Mouse (Mus musculus): Measurements from ENCODE around the gene Ccdc57.

Ccdc57 gene

DNA sequence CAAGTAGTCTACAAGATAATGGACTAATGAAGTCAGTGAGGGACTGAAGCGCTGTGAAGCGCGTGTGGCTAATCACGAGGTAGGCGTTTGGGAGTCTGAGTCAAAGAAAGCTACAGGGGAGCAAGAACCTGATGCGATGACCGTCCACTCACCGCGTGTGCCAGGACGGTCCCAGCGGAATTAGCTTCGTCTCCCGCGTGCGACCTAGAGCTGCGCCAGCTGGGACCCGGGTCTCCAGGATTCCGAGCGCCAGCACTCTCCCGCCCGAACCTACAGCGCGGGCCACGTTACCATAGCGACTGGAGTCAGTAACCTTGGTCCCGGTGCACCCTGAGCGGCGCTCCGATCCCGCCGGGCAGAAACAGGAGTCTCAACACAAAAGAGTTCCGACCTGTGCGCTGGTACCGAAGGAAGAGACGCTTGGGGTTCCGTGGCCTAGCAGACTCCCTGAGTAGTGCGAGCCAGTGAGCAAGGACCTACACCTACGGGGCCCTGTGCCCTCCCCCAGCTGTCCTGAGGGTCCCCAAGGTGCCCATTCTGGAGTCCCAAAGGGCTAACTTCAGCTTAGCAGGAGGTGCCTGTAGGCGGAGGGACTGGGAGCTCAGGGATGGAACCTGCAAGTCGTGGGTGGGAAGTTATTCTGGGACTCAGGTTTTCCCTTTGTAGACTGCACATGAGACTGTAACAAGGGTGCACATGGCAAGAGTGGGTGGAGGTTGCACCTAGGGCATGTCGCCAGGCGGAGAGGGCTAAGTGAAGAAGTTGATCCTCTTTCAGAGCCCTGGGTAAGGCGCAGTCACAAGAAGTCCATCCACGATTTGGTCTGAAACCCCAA lies at the start of gene Ccdc57:
Gene Ccdc57, minus strand, starts transcription at position 309 of the 835 bp plus-strand sequence.
- peak; percentile 83 for DNase-seq (ENCODE audit: low spot score)

DNA sequence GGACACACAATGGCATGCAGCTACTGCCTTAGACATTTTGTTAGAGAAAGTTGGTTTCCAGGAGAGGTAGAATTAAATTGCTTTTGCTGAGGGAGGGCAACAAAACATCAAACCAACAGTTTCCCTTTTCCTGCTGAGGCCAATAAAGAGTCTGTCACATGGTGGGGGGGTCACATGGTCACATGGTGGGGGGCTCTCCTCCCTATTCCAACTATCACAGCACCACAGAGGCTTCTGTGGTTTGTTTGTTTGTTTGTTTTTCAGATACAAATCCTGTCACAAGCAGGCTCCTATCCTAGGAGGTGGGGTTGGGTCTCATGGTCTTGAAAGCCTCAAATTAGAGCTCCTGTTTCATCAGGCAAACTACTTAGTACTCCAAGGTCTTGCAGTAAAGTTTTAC lies 49.8 kb upstream of the Ccdc57 start:
- no peak for DNase-seq (ENCODE audit: low spot score)

DNA sequence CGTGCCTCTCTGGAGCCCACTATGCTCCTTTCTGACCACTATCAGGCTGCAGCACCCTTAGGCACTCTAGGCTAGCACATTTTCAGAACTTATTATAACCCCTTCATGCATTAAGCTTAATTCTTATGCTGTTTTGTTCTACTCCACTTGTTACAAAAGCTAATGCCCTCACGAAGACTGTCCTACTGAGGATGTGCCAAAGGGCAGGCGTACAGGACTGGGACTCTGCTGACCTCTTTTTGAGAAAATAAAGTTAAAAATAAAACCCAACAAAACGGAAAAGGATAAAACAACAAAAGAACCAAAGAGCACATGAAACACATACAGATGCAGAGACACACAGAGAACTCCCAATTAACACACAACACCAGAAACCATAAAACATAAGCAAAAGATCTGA lies 49.0 kb upstream of the Ccdc57 start:
- no peak for DNase-seq (ENCODE audit: low spot score)

DNA sequence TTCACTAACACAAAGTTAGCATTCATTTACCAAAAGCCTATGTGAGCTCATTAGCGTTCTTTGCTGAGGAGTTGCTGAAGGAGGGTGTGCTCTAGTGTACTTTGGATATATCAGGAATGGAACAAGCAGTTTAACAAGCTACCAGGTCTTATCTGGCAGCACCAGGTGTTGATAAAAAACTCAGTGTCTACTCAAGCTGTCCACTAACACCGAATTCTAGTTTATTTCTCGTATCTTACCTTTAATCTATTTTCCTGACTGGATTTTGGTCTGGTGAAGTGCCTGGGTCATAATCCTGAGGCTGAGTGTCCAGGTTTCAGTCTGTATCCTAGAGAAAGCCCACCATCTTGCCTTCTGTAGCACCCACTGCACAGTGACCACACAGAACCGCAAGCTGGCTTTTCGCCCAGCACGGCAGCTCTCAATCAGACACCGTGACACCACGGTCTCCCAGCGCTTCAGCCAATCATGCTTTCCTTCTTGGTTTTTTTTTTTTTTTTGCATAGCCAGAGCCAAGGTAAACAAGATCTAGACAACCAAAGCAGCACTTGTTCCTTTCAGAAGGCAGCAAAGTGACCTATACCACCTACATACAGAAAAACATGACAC lies 47.9 kb upstream of the Ccdc57 start:
- peak; percentile 59 for DNase-seq (ENCODE audit: low spot score)

DNA sequence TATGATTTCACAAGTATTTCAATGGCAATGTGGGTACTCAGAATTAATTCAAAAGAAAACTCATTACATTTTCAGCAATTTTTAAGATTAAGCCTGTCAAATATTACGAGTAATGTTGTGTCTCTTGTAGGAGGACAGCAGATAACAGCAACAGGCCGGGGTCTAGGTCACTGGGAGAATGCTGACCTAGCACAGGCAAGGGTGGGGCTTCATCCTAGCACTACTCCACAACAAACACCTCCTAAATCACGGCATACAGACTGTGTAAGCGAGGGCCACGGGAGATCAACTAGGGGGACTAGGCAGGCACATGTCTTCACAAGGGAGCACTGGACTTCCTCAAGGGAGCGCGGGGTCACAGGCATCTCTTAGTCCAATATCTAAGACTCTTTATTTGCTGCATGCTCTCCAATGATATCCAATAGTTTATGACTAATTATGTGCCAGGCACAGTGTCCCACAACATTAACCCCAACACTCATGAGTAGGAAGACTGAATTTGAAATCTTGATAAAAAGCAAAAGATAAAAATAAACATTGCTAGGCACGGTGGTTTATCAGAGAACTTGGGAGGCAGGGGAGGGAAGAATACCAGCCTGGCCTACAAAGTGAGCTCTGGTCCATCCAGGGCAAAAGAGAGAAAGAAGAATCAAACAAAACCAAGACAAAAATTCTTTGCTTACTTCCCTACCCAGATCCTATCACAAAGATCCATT lies 47.2 kb upstream of the Ccdc57 start:
- DNase-seq (ENCODE audit: low spot score), result no peak

DNA sequence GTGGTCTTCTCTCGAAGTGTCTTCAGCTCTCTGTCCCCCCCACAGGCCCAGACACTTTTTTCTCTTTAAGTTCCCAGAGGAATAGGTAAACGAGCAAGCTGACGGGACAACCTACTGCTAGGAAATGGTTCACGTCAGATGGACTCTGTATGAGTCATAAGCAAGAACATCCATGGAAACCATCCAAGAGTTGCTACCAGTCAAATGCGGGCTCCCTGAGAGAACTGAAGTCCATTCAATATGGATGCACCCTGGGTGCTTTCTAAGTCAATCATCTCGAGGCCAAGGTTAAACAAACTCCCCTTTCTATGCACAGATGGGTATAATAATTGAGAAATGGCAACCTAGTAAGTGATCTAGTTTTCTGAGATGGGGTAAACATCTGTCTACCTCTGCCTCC lies 40.6 kb upstream of the Ccdc57 start:
- no peak for DNase-seq (ENCODE audit: low spot score)

GRCm38 (mm10) chr11:120971237-120971636 lies 38.6 kb upstream of the Ccdc57 start:
- DNase-seq (ENCODE audit: low spot score), result no peak

DNA sequence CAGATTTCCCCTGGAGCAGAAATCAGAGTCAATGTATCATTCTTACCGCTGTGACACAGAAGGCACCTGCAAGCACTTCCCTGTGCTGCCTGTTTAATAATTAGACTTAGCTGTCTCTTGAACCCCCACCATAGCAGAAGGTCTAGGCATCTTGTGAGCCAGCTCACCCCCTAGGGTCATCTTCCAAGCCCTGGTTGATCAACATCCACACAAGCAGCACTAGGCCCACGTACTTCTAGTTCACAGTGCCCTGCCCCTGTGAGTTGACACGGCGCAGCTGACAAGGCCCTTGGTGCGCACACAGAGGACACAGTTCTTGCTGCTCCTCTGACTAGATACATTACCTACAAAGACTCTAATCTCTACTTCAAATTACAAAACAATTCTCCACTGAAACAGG lies 37.1 kb upstream of the Ccdc57 start:
- no peak for DNase-seq (ENCODE audit: low spot score)

DNA sequence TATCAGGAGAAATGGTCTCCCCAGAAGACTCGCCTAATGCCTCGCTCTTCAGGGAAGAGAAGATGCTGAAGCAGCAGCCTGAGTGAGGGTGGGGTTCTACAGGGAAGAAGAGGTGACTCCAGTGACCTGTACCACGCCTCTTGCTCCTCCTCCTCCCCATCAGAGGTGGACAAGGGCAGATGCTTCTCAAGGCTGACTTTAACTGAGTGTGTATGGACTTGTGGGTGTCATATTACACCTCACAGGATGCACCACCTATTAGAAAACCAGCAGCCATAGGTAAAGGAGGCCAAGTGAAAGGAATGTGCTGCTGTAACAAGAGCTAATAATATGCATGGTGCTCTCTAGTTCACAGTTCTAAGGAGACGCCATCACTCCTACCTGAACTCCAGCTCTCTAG lies 32.9 kb upstream of the Ccdc57 start:
- no peak for DNase-seq (ENCODE audit: low spot score)

- no peak for DNase-seq (ENCODE audit: low spot score)
Observed at GRCm38 (mm10) chr11:120964195-120965157, 31.8 kb upstream of the Ccdc57 start.

- no peak for DNase-seq (ENCODE audit: low spot score)
Observed at GRCm38 (mm10) chr11:120962909-120963308, 30.2 kb upstream of the Ccdc57 start.

GRCm38 (mm10) chr11:120962050-120962771 lies 29.5 kb upstream of the Ccdc57 start:
- DNase-seq (ENCODE audit: low spot score), result no peak

- DNase-seq (ENCODE audit: low spot score), result no peak
Observed at GRCm38 (mm10) chr11:120961594-120961993, 28.9 kb upstream of the Ccdc57 start.

DNA sequence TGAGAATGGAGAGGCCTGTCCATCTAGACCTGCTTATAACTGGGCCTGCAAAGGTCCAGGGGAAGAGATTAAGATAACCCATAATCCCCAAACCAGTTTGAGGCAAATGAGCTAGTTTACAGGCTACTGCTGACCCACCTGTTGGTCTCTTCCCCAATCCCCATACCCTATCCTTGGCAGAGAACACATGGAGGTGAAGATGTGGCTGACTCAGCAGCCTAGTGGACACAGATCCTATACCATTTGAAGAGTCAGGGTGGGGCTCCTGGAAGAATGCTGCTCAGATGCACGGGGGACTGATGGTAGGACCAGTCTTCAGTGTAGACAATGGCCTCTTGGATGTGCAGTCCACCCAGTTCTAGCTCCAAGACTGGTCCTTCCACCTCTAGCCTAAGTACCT lies 27.6 kb upstream of the Ccdc57 start:
- DNase-seq (ENCODE audit: low spot score), result no peak

DNA sequence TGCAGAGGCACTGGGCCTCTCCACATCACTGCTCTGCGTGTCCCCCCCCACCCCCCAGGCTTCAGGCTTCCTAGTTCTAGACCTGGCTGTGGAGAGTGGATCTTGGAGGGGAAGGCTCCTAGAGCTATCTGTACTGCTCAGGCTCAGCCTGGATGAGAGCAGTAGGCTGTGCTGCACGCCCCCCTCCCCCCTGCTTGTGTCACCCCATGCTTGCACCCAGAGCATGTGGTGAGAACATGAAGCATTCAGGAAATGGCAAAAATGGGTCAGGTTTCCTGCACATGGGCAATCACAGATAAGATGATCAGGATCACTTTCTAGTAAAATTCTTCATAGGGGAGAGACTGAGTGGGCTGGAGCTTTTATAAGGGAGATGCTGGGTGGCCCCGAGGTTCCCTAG lies 26.9 kb upstream of the Ccdc57 start:
- DNase-seq (ENCODE audit: low spot score), result no peak

GRCm38 (mm10) chr11:120959066-120959465 lies 26.4 kb upstream of the Ccdc57 start:
- no peak for DNase-seq (ENCODE audit: low spot score)

- DNase-seq (ENCODE audit: low spot score), result peak; percentile 46
Observed at GRCm38 (mm10) chr11:120957731-120958257, 25.1 kb upstream of the Ccdc57 start.

DNA sequence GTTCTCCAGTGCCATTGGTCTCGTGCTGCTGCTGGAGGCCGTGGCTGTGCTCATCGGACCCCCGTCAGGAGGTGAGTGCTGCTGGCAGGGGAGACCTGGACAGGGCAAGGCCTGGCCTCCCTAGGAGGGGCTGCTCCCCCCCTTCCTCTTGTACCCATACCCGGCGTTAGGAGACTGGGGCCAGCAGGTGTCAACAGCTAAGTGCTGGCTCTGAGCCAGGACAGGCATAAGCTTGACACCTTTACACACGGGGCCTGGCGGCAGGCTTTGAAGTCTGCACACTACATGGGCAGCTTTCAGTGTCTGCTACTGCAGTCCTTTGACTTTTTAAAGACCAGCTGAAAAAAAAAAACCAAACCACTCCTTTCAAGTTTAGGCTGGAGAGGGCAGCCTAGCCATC lies 24.4 kb upstream of the Ccdc57 start:
- DNase-seq (ENCODE audit: low spot score), result no peak

DNA sequence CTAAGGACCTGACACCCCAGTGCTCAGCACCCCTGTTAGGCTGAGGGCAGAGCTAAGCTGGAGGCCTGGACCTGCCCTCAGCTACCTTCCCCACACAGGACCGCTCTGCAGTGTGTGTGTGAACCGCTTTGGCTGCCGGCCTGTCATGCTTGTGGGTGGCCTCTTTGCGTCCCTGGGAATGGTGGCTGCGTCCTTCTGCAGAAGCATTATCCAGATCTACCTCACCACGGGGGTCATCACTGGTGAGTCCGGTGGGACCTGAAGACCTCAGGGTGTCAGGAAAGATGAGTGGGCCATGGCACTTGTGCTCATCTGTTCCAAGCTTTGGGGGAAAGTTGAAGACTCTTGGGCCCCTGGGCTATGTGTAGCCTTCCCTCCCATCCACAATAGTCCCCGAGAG lies 23.0 kb upstream of the Ccdc57 start:
- no peak for DNase-seq (ENCODE audit: low spot score)

DNA sequence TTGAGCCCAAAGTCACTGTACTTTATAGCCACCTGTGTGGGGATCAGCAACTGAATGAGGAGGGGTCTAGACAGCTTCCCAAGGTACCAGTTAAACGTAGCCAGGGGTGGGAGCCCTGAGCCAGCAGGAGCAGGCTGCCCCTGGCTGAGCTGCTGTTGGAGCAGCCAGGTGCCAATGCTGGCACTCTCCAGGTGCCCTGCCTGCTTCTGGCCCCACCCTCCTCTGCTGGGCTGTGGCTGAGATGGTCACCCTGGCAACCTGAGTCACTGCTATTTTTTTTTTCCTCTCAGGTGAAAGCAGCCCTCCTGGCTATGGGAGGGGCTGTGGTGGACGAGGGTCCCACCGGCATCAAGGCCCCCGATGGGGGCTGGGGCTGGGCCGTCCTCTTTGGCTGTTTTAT lies 22.3 kb upstream of the Ccdc57 start:
- DNase-seq (ENCODE audit: low spot score), result peak; percentile 50
